Comparison of ENCODE assay signal across 15 mouse cellular contexts in genomic region chr13:46357037-46357436, GRCm38 (mm10).
"Had no signal": no experiment of that assay in that cellular context is flagged by ENCODE, and none has a peak within 500 bp of the region (broad histone marks: within the 10 kb centered on the region; RNA-seq: fewer than 3 reads in every experiment).

No protein-coding gene starts in this region.

- H3K27ac ChIP-seq: limb, embryonic 10.5 days; liver, embryonic 15.5 days; neural tube, embryonic 15.5 days; stomach, postnatal 0 days had no signal

- H3K4me1 ChIP-seq: limb, embryonic 10.5 days; liver, embryonic 15.5 days; neural tube, embryonic 15.5 days had no signal

- H3K27me3 ChIP-seq: liver, embryonic 15.5 days; neural tube, embryonic 15.5 days had no signal

- H3K4me3 ChIP-seq: left cerebral cortex, adult 2 months; limb, embryonic 10.5 days; liver, embryonic 15.5 days; myocyte; neural tube, embryonic 15.5 days had no signal

- H3K36me3 ChIP-seq: limb, embryonic 10.5 days; liver, embryonic 15.5 days; neural tube, embryonic 15.5 days had no signal

- ATAC-seq: lung, postnatal 0 days had no signal

- DNase-seq: kidney, postnatal 4 days; lung, adult 2 months; lung, postnatal 36 days; midbrain, embryonic 14.5 days; right cerebral cortex, adult 18-20 months; right cerebral cortex, postnatal 25 days; thymus, postnatal 4 days had no signal

- H3K4me2 ChIP-seq: liver, embryonic 11.5 days; liver, embryonic 15.5 days; neural tube, embryonic 15.5 days had no signal

- H3K9ac ChIP-seq: liver, embryonic 15.5 days; neural tube, embryonic 15.5 days had no signal

- H3K9me3 ChIP-seq: limb, embryonic 10.5 days; liver, embryonic 15.5 days; neural tube, embryonic 15.5 days had no signal
